Mouse (Mus musculus) lung, embryonic 15.5 days (tissue): ENCODE measurements around the gene Gm17268. TPM values are rescaled to one million over a fixed set of nuclear protein-coding genes. Genes with fewer than 3 reads are reported as not detected.

Experiments used
- ATAC-seq: fragments of 200-750 bp; cut with Nextera tagmentation; 2 replicates; pipeline ENCODE4 v1.8.0; 2017; ENCODE audit warnings: moderate number of reproducible peaks, borderline replicate concordance; ENCODE audit not compliant: low FRiP score, low TSS enrichment; ENCODE audit errors: extremely low read depth
- H3K27ac ChIP-seq: fragments of 300-500 bp; sonication (generic); 2 replicates; pipeline ENCODE4 v1.5.1; 2015; ENCODE audit warnings: moderate library complexity, mild to moderate bottlenecking, inconsistent platforms
- H3K27me3 ChIP-seq: fragments of 300-500 bp; sonication (generic); 2 replicates; pipeline ENCODE4 v1.6.1; 2015; ENCODE audit warnings: inconsistent platforms
- H3K36me3 ChIP-seq: fragments of 300-500 bp; sonication (generic); 2 replicates; pipeline ENCODE4 v1.6.1; 2015; ENCODE audit warnings: inconsistent platforms
- H3K4me1 ChIP-seq: fragments of 300-500 bp; sonication (generic); 2 replicates; pipeline ENCODE4 v1.6.1; 2015; ENCODE audit warnings: inconsistent platforms
- H3K4me2 ChIP-seq: fragments of 300-500 bp; sonication (generic); 2 replicates; pipeline ENCODE4 v1.6.1; 2015; ENCODE audit warnings: inconsistent platforms, mild to moderate bottlenecking, moderate library complexity
- H3K4me3 ChIP-seq: fragments of 300-500 bp; sonication (generic); 2 replicates; pipeline ENCODE4 v1.5.1; 2015; ENCODE audit warnings: mild to moderate bottlenecking, inconsistent platforms
- H3K9ac ChIP-seq: fragments of 300-500 bp; sonication (generic); 2 replicates; pipeline ENCODE4 v1.6.1; 2015; ENCODE audit warnings: inconsistent platforms
- H3K9me3 ChIP-seq: fragments of 300-500 bp; sonication (generic); 2 replicates; pipeline ENCODE4 v1.6.1; 2016; ENCODE audit warnings: inconsistent platforms
- WGBS: fragments of 180-500 bp; shearing (Covaris S2); methylation state at CpG from one replicate; pipeline ENCODE4 v1.1.7; 2015; 5-methylcytosine and 5-hydroxymethylcytosine counted together
- polyA plus RNA-seq: library from polyadenylated mRNA; unstranded; fragments of >200 nt; fragmentation: Nextera tagmentation; extraction: Ambion mirVana; gene quantifications from 2 replicates; pipeline ENCODE4 v1.2.1, GENCODE M21; 2015

Gm17268 gene
- polyA plus RNA-seq, 1 experiment from 2014 or later, result not detected

DNA sequence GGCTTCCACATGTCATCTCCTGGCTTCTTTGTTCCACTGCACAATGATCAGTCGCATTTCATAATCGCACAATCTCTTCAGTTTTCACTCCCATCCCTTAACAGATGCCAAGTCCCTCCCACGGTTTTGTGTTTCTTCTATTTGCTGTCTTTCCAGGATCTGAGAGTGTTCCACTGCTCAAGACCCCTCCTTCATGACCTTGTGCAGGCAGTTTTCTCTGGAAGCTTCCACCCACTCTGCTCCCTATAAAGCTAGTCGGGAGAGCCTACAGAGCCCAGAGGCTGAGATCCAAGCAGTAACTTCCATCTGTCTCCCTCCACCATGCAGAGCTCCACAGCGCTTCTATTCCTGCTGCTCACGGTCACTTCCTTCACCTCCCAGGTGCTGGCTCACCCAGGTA is 19.3 kb upstream of the Gm17268 start, which contains the start of gene Ccl11:
Gene Ccl11, plus strand, starts transcription at position 178 of the 400 bp plus-strand sequence.
- Histone ChIP-seq H3K4me1 (peaks cover 4% of the 10 kb centered on the region; the same call in 1 of the 2 replicates), H3K27me3 (no peaks in the 10 kb centered on the region), H3K27ac (0 out of 2 replicates have a peak within 1 kb of the TSS, but pooled peaks have one; percentile 16), H3K9me3 (no peaks in the 10 kb centered on the region), H3K4me3 (peak within 1 kb of the TSS; percentile 27), H3K9ac (no peak within 1 kb of the TSS), H3K36me3 (no peaks in the 10 kb centered on the region), H3K4me2 (peak within 1 kb of the TSS; percentile 34)
- ATAC-seq, result peak; percentile 74; the same call in 1 of the 2 replicates
- 64% methylated on average over 6 of the region's 6 CpGs for WGBS

DNA sequence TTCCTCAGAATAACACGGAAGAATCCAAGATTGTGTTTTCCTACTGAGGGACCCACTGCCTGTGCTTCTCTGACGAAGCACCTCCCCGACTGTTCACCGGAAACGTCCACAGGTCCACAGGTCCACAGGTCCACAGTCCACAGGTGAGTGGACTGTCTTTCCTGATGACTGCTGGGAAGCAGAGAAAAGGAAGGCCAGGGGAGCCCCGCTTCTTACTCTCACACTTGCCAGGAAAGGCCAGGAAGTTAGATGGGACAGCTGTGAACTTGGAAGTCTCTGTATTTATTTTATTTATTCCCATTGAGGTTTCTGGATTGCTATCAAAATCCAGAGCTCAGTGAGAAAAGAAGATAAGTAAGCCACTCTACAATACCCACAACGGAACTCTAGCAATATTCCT is 15.5 kb upstream of the Gm17268 start:
- no peaks in the 10 kb centered on the region for H3K9me3 ChIP-seq
- H3K4me1 ChIP-seq, result peaks cover 4% of the 10 kb centered on the region; the same call in 1 of the 2 replicates
- no peak overlapping the region for H3K9ac ChIP-seq
- H3K4me2 ChIP-seq, result no peak overlapping the region
- no peak overlapping the region for H3K27ac ChIP-seq
- no peaks in the 10 kb centered on the region for H3K27me3 ChIP-seq
- H3K4me3 ChIP-seq, result no peak overlapping the region
- no peaks in the 10 kb centered on the region for H3K36me3 ChIP-seq
- 80% methylated on average over 7 of the region's 7 CpGs for WGBS
- ATAC-seq, result no peak

DNA sequence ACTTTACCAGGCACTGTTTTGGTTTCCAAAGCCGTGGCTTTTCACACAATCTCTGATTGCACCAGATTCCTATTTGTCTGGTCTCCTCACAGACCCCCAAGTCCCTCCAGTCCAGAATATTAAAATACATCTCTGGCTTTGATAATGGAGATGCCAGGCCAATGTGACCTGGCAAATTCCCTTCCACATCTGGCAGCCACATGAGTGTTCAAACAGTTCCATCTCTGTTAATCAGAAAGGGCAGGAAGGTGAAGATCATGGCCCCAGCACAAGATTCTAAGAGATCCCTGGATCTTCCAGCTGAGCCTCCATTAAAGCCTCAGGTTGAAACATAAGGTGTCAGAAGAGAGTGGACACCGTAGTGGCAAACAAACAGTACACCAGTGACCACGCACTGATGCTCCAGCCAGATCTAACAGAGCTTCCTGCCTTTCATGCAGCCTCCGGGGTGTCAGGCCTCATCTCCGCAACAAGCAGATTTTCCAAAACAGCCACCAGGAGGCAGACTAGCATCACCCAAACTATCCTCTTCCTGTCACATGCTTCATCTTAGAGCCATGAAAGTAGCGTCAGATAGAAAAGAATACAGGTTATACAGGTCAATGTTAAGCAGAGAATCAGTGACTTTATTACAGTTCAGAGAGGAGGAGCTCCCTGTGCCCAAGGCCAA is 9.5 kb upstream of the Gm17268 start:
- no peaks in the 10 kb centered on the region for H3K4me1 ChIP-seq
- no peak for ATAC-seq
- no peak overlapping the region for H3K4me3 ChIP-seq
- H3K4me2 ChIP-seq, result no peak overlapping the region
- H3K9me3 ChIP-seq, result no peaks in the 10 kb centered on the region
- H3K36me3 ChIP-seq, result no peaks in the 10 kb centered on the region
- WGBS, result 33% methylated on average over 6 of the region's 6 CpGs
- H3K27me3 ChIP-seq, result no peaks in the 10 kb centered on the region
- H3K27ac ChIP-seq, result no peak overlapping the region
- no peak overlapping the region for H3K9ac ChIP-seq

DNA sequence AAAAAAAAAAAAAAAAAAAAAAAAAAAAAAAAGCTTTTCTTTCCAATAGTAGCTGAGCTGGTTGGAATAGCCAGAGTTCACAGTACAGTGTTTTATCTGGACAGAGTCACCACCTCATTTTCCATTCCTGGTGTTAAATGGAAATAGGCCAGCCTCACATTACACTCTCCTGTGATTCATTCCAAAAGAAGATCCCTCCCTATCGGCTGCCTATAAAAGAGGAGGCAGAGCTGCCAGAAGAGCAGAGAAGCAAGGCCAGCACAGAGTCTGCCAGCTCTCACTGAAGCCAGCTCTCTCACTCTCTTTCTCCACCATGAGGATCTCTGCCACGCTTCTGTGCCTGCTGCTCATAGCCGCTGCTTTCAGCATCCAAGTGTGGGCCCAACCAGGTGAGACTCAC is 7.1 kb upstream of the Gm17268 start, which contains the start of gene Ccl7:
Gene Ccl7, plus strand, starts transcription at position 242 of the 400 bp plus-strand sequence.
- 59% methylated on average over 3 of the region's 3 CpGs for WGBS
- no peaks in the 10 kb centered on the region for H3K36me3 ChIP-seq
- no peak within 1 kb of the TSS for H3K9ac ChIP-seq
- no peaks in the 10 kb centered on the region for H3K9me3 ChIP-seq
- ATAC-seq, result peak; percentile 70; the same call in 1 of the 2 replicates
- no peaks in the 10 kb centered on the region for H3K4me1 ChIP-seq
- H3K27me3 ChIP-seq, result no peaks in the 10 kb centered on the region
- peak within 1 kb of the TSS; percentile 33; the same call in 1 of the 2 replicates for H3K27ac ChIP-seq
- no peak within 1 kb of the TSS for H3K4me3 ChIP-seq
- peak within 1 kb of the TSS; percentile 14; the same call in 1 of the 2 replicates for H3K4me2 ChIP-seq

DNA sequence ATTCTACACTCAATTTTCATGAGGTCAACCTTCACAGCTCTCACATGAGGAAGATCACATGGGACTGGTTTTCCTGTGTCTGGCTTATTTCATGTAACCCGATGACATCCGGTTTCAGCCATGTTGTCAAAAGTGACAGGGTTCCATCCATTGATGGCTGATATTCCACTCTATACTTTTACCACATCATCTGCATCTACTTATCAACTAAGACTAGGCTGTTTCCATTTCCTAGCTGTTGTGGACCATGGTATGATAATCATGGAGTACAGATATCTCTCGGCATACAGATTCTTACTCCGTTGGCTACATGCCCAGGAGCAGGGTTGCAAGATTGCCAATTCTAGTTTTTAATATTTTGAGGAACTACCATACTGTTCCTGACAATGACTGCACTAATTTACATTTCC is 3.3 kb upstream of the Gm17268 start:
- Histone ChIP-seq H3K36me3 (no peaks in the 10 kb centered on the region), H3K4me2 (no peak overlapping the region), H3K4me3 (no peak overlapping the region), H3K9me3 (no peaks in the 10 kb centered on the region), H3K27me3 (no peaks in the 10 kb centered on the region), H3K27ac (no peak overlapping the region), H3K9ac (no peak overlapping the region), H3K4me1 (peaks cover 11% of the 10 kb centered on the region; the same call in 1 of the 2 replicates)
- WGBS, result 72% methylated on average over 4 of the region's 4 CpGs
- no peak for ATAC-seq

DNA sequence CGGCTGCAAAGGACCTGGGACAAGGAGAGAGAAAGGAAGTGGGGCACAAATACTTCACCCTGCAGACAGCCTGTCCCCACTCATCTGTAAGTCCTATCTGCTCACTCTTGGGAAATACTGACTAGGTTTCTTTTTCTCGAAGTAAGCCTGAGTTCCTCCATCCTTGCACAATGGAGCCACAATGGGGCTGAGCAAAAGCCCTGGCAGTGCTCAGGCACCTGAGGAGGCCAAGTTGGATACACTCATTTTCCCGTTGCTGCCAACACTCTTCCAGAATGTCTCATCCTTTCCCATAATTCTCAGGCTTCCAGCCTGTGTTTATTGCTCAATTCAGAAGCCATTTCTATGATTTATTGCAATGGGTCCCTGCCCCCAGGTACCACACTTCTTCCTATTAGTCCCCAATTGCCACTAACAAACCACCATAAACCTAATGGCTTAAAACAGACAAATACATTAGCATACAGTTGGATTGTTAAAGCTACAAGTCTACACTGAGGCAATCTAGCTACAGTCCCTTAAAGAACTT is 834 bp upstream of the Gm17268 start:
- H3K27me3 ChIP-seq, result no peaks in the 10 kb centered on the region
- no peak for ATAC-seq
- no peak overlapping the region for H3K9ac ChIP-seq
- H3K9me3 ChIP-seq, result no peaks in the 10 kb centered on the region
- 57% methylated on average over 3 of the region's 3 CpGs for WGBS
- peaks cover 26% of the 10 kb centered on the region for H3K4me1 ChIP-seq
- no peak overlapping the region for H3K4me3 ChIP-seq
- no peak overlapping the region for H3K27ac ChIP-seq
- no peaks in the 10 kb centered on the region for H3K36me3 ChIP-seq
- no peak overlapping the region for H3K4me2 ChIP-seq

DNA sequence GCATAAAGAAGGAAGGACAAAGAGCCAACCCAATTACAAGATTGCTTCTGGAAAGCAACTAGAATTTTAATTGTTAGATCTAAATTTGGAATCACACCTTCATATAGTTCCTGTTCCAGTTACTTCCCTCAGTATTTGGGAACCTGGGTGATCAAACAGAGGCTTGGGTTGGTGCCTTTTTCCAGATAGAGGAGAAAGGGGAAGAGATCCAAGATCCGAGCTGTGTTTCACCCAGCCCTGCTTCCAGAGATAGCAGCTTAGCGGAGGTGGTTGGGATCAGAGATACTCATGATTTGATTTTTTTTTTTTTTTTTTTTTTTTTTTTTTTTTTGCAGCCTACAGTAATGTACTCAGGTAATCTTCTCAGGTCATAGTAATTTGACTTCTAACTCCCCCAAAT is 2.5 kb downstream of the Gm17268 start:
- no peak overlapping the region for H3K4me3 ChIP-seq
- H3K27me3 ChIP-seq, result no peaks in the 10 kb centered on the region
- peaks cover 49% of the 10 kb centered on the region for H3K4me1 ChIP-seq
- H3K9me3 ChIP-seq, result no peaks in the 10 kb centered on the region
- H3K9ac ChIP-seq, result no peak overlapping the region
- no peak for ATAC-seq
- WGBS, result 75% methylated on average over 2 of the region's 2 CpGs
- no peaks in the 10 kb centered on the region for H3K36me3 ChIP-seq
- peak overlapping the region; percentile 17; the same call in 1 of the 2 replicates for H3K4me2 ChIP-seq
- 0 out of 2 replicates have a peak overlapping the region, but pooled peaks have one; percentile 37 for H3K27ac ChIP-seq

DNA sequence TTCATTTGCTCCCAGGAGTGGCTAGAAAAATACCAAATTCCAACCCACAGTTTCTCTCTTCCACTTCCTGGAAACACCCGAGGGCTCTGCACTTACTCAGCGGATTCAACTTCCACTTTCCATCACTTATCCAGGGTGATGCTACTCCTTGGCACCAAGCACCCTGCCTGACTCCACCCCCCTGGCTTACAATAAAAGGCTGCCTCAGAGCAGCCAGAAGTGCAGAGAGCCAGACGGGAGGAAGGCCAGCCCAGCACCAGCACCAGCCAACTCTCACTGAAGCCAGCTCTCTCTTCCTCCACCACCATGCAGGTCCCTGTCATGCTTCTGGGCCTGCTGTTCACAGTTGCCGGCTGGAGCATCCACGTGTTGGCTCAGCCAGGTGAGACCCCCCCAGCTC is 3.0 kb downstream of the Gm17268 start, which contains the start of gene Ccl2:
Gene Ccl2, plus strand, starts transcription at position 216 of the 400 bp plus-strand sequence.
- peak; percentile 74; the same call in 1 of the 2 replicates for ATAC-seq
- no peak within 1 kb of the TSS for H3K4me3 ChIP-seq
- H3K4me1 ChIP-seq, result peaks cover 49% of the 10 kb centered on the region
- peak within 1 kb of the TSS; percentile 17; the same call in 1 of the 2 replicates for H3K4me2 ChIP-seq
- no peak within 1 kb of the TSS for H3K9ac ChIP-seq
- WGBS, result 16% methylated on average over 5 of the region's 5 CpGs
- no peaks in the 10 kb centered on the region for H3K27me3 ChIP-seq
- no peaks in the 10 kb centered on the region for H3K9me3 ChIP-seq
- H3K27ac ChIP-seq, result peak within 1 kb of the TSS; percentile 37; the same call in 1 of the 2 replicates
- H3K36me3 ChIP-seq, result no peaks in the 10 kb centered on the region

DNA sequence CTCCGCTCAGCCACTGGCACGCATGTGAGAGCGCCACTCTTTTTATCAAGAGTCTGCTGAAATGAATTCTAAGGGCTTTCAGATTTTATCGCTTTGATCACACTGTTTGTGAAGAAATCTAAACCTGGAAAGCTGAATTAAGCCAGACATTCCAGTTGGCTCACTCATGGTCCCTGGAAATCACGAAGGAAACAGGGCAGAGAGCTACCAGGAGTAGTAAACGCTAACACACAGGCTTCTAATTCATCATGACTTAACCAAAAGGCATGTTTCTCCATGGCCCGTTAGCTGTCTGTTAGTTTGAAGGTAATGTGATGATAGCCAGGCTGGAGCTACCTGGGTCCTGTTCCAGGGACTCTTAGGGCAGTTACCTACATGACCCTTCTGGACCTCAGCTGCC is 3.9 kb downstream of the Gm17268 start:
- H3K9me3 ChIP-seq, result no peaks in the 10 kb centered on the region
- ATAC-seq, result no peak
- no peak overlapping the region for H3K4me2 ChIP-seq
- H3K27ac ChIP-seq, result no peak overlapping the region
- H3K27me3 ChIP-seq, result no peaks in the 10 kb centered on the region
- WGBS, result 81% methylated on average over 7 of the region's 7 CpGs
- H3K4me3 ChIP-seq, result no peak overlapping the region
- H3K4me1 ChIP-seq, result peaks cover 49% of the 10 kb centered on the region
- H3K36me3 ChIP-seq, result no peaks in the 10 kb centered on the region
- no peak overlapping the region for H3K9ac ChIP-seq

DNA sequence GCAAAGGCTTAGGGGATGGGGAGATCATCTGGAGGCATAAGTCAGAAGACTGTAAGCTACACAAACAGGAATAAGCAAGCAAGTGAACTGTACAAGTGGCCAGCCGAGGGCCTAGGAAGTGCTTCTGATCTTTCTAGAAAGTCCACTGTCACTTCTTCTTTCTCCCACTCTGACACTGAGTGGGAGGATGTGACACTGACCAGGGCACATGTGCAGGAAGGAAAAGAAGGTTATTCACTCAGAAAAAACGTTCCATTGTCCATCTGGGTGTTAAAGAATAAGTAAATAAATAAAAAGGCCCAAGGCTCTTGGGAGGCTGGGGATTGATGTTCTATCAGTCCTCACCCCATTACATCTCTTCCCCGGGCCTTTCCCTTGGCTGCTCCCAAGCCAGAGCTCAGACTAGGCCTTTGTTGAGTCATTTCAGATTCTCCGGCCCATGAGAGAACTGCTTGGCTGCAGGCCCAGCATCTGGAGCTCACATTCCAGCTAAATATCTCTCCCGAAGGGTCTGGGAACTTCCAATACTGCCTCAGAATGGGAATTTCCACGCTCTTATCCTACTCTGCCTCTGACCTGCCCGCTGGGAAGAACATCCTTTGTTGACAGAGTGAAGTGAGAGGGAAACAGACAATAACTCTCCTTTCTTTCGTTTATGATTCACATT is 5.6 kb downstream of the Gm17268 start:
- peak; percentile 86 for ATAC-seq
- no peaks in the 10 kb centered on the region for H3K36me3 ChIP-seq
- no peak overlapping the region for H3K4me3 ChIP-seq
- no peak overlapping the region for H3K9ac ChIP-seq
- H3K9me3 ChIP-seq, result no peaks in the 10 kb centered on the region
- no peaks in the 10 kb centered on the region for H3K27me3 ChIP-seq
- H3K4me1 ChIP-seq, result peaks cover 38% of the 10 kb centered on the region
- 14% methylated on average over 8 of the region's 8 CpGs for WGBS
- H3K4me2 ChIP-seq, result no peak overlapping the region
- peak overlapping the region; percentile 76 for H3K27ac ChIP-seq

DNA sequence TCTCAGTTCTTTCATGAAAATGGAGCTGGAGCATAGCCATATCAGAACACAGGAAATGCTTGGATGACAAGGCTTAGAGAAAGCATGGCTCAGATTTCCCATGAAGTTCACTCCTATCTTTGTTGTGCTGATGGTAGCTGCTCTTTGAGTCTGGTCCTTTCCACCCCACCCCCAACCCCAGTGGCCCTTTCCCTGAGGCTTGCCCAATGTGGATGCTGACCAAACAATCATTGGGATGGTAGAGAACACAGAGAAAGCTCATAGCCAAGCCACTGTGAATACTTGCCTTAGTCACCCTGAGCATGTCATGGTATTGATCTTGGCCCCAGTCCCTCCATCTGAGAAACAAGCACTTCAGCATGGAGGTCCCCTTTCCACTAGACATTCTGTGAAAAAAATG is 6.2 kb downstream of the Gm17268 start:
- Histone ChIP-seq H3K4me2 (no peak overlapping the region), H3K27ac (peak overlapping the region; percentile 76)

DNA sequence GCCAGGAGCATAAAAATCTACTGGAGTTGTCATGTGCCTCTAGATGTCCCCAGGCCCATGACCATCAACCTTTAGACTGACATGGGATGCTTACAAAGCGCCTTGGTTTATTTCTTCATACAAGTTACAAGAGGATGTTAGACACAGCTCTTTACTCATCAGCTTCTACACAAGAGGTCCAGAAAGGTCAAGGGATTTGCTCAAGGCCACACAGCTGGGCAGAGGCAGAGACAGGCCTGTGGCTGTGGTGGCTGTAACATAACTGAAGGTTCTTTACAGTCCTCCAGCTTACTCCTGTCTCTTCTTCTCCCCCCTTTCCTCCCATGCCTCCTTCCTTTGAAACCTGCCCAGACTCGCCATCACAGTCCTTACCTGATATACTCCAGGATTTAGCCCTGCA is 8.2 kb downstream of the Gm17268 start:
- H3K4me1 ChIP-seq, result peaks cover 32% of the 10 kb centered on the region
- ATAC-seq, result no peak
- no peak overlapping the region for H3K9ac ChIP-seq
- no peaks in the 10 kb centered on the region for H3K9me3 ChIP-seq
- no peaks in the 10 kb centered on the region for H3K27me3 ChIP-seq
- no peaks in the 10 kb centered on the region for H3K36me3 ChIP-seq
- H3K27ac ChIP-seq, result no peak overlapping the region
- H3K4me3 ChIP-seq, result no peak overlapping the region
- WGBS, result 75% methylated on average over 2 of the region's 2 CpGs
- no peak overlapping the region for H3K4me2 ChIP-seq

More for the DNA sequence above, 6.2 kb downstream of the Gm17268 start:
- Histone ChIP-seq H3K9ac (no peak overlapping the region), H3K27me3 (no peaks in the 10 kb centered on the region), H3K9me3 (no peaks in the 10 kb centered on the region), H3K4me1 (peaks cover 38% of the 10 kb centered on the region), H3K36me3 (no peaks in the 10 kb centered on the region), H3K4me3 (no peak overlapping the region)
- ATAC-seq, result no peak
